Mouse (Mus musculus) erythroblast, embryonic 14.5 days (primary cell): Measurements from ENCODE around the gene Gm9970. TPM values are rescaled to one million over a fixed set of nuclear protein-coding genes. Genes with fewer than 3 reads are reported as not detected.

ENCODE experiments used
- H3K27me3 ChIP-seq: 2 replicates; pipeline ENCODE4 v1.6.1; 2012; ENCODE audit warnings: inconsistent platforms; ENCODE audit not compliant: control insufficient read depth
- H3K36me3 ChIP-seq: 2 replicates; pipeline ENCODE4 v1.6.1; 2012; ENCODE audit warnings: mild to moderate bottlenecking, inconsistent platforms; ENCODE audit not compliant: control insufficient read depth
- H3K4me1 ChIP-seq: 2 replicates; pipeline ENCODE4 v1.6.1; 2012; ENCODE audit warnings: inconsistent platforms; ENCODE audit not compliant: control insufficient read depth
- H3K4me3 ChIP-seq: replicated peaks from 2 replicates; pipeline ENCODE3; 2012; ENCODE audit warnings: moderate library complexity, mild to moderate bottlenecking, inconsistent platforms
- H3K9me3 ChIP-seq: 2 replicates; pipeline ENCODE4 v1.6.1; 2012; ENCODE audit warnings: low read length, inconsistent platforms, mixed read lengths; ENCODE audit not compliant: control insufficient read depth
- GATA1 ChIP-seq: IDR thresholded peaks from 2 replicates; pipeline ENCODE4 v1.6.1; 2012; ENCODE audit warnings: low read length, inconsistent platforms, mixed read lengths
- TAL1 ChIP-seq: IDR thresholded peaks from 3 replicates; pipeline ENCODE4 v1.6.1; 2012; ENCODE audit warnings: low read length, inconsistent platforms, mixed read lengths
- polyA plus RNA-seq: library from polyadenylated mRNA; stranded (reverse); fragments of >175 nt; gene quantifications from 2 replicates; pipeline ENCODE4 v1.2.3, GENCODE M21; 2012

The Gm9970 gene
- polyA plus RNA-seq, 1 experiment: not detected

GRCm38 (mm10) chr5:31193631-31194281 is 47.3 kb downstream of the Gm9970 start:
- Histone ChIP-seq H3K9me3 (no peaks in the 10 kb centered on the region), H3K4me1 (peaks cover 53% of the 10 kb centered on the region), H3K27me3 (no peaks in the 10 kb centered on the region), H3K4me3 (peak overlapping the region; percentile 89), H3K36me3 (peaks cover 71% of the 10 kb centered on the region)
- TF ChIP-seq TAL1: no peak
- no peak for TF ChIP-seq GATA1

GRCm38 (mm10) chr5:31192939-31193630 is 47.9 kb downstream of the Gm9970 start, which contains the start of the genes Snx17 and Eif2b4:
TSS of gene Snx17 (plus strand) at chr5:31193227.
TSS of gene Eif2b4 (minus strand) at chr5:31193430.
- H3K36me3 ChIP-seq: peaks cover 71% of the 10 kb centered on the region
- H3K27me3 ChIP-seq: no peaks in the 10 kb centered on the region
- peaks cover 51% of the 10 kb centered on the region for H3K4me1 ChIP-seq
- H3K9me3 ChIP-seq: no peaks in the 10 kb centered on the region
- peak within 1 kb of the TSS; percentile 89 for H3K4me3 ChIP-seq
- no peak for TF ChIP-seq GATA1
- TF ChIP-seq TAL1: no peak

DNA sequence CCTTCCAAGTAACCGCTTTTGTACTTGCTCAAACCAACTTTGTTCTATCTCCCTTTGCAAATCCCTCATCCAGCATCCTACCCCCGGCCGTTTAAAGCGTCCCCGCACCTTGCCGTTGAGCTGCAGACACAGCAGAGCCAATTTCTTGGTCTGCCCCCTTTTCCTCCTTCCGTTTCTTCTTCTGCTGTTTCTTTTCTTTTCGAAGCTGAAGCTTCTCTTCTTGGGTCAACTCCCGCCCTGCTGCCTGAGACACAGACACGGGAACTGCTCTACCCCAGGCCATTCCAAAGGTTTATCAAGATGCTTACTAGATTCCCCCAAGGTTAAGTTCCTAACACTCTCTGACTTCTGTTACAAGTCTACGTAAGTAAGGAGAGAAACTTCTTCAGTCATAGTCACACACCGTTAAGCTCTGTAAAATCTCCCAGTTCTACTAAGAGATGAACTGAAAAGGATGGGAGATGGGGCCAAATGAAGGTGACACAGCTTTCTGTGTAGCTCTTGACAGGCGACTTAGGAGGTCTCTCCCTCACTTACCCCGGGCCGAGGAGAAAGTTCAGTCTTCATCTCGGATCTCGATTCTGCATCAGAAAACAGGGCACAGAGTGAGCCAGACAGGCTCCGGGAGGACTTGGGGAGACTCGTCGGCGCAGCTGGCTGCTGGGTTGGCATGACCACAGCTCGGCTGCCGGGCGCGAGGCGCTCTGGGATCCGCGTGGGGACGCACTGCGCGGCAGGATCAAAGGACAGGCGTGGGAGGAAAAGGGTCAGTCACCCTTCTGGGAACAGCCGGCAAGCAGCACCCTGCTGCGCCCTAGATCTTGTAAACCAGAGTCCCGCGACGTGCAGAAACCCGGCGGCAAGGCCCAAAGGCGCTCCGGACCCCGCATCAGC is 48.7 kb downstream of the Gm9970 start:
- peaks cover 48% of the 10 kb centered on the region for H3K4me1 ChIP-seq
- H3K36me3 ChIP-seq: peaks cover 71% of the 10 kb centered on the region
- H3K9me3 ChIP-seq: no peaks in the 10 kb centered on the region
- no peaks in the 10 kb centered on the region for H3K27me3 ChIP-seq
- no peak for TF ChIP-seq GATA1
- TF ChIP-seq TAL1: no peak
- H3K4me3 ChIP-seq: peak overlapping the region; percentile 89

Other genes with a start within 250 kb of the Gm9970 start
- 0.81 and 1.6 TPM in 2 replicates for gene Atraid, start 192.9 kb downstream of the Gm9970 start, polyA plus RNA-seq
- 0.07 and 0.13 TPM in 2 replicates for gene Slc5a6, start 192.3 kb downstream of the Gm9970 start, polyA plus RNA-seq
- 14.6 and 19.9 TPM in 2 replicates for gene Cad, start 186.5 kb downstream of the Gm9970 start, polyA plus RNA-seq
- gene Dnajc5g, start 134.9 kb downstream of the Gm9970 start, polyA plus RNA-seq: not detected in 2 replicates
- gene Slc30a3, start 133.0 kb downstream of the Gm9970 start, polyA plus RNA-seq: not detected in 2 replicates
- gene Trim54, start 124.5 kb downstream of the Gm9970 start, polyA plus RNA-seq: not detected in 2 replicates
- not detected in 2 replicates for gene Ucn, start 102.4 kb downstream of the Gm9970 start, polyA plus RNA-seq
- gene Mpv17, start 87.0 kb downstream of the Gm9970 start, polyA plus RNA-seq: 0.14 and 0.38 TPM in 2 replicates
- 2.2 and 2.5 TPM in 2 replicates for gene Gm29609, start 61.3 kb downstream of the Gm9970 start, polyA plus RNA-seq
- gene Gtf3c2, start 61.1 kb downstream of the Gm9970 start, polyA plus RNA-seq: 4.0 and 4.9 TPM in 2 replicates
- 2.7 and 2.9 TPM in 2 replicates for gene Snx17, start 48.0 kb downstream of the Gm9970 start, polyA plus RNA-seq
- gene Eif2b4, start 47.8 kb downstream of the Gm9970 start, polyA plus RNA-seq: 32.5 and 34.0 TPM in 2 replicates
- gene Zfp513, start 38.9 kb downstream of the Gm9970 start, polyA plus RNA-seq: 2.5 TPM in 2 replicates
- 31.4 and 40.0 TPM in 2 replicates for gene Ppm1g, start 20.5 kb downstream of the Gm9970 start, polyA plus RNA-seq
- gene Nrbp1, start 368 bp downstream of the Gm9970 start, polyA plus RNA-seq: 2.3 and 2.6 TPM in 2 replicates
- 0.06 and 0.14 TPM in 2 replicates for gene Krtcap3, start 10.5 kb upstream of the Gm9970 start, polyA plus RNA-seq
- 0.30 and 0.43 TPM in 2 replicates for gene Ift172, start 49.9 kb upstream of the Gm9970 start, polyA plus RNA-seq
- 0.17 TPM in 1 of 2 replicates, not detected in the other for gene Fndc4, start 54.8 kb upstream of the Gm9970 start, polyA plus RNA-seq
- gene Gckr, start 56.2 kb upstream of the Gm9970 start, polyA plus RNA-seq: not detected in 2 replicates
- 0.64 and 0.87 TPM in 2 replicates for gene Zfp512, start 211.2 kb upstream of the Gm9970 start, polyA plus RNA-seq
- gene 4930548H24Rik, start 244.5 kb upstream of the Gm9970 start, polyA plus RNA-seq: not detected in 2 replicates